Mouse (Mus musculus) kidney, adult 2 months (tissue): ENCODE measurements around the gene Adcy7. TPM values are rescaled to one million over a fixed set of nuclear protein-coding genes. Genes with fewer than 3 reads are reported as not detected.

Experiments
- DNase-seq: peaks from one replicate; pipeline ENCODE4 v3.0.0; 2021
- H3K27ac ChIP-seq: fragments of 200-500 bp; 2 replicates; pipeline ENCODE4 v1.5.1; 2012; ENCODE audit warnings: low read depth, low read length, control low read depth, inconsistent platforms; ENCODE audit not compliant: insufficient read depth
- H3K27me3 ChIP-seq: fragments of 200-500 bp; replicated peaks from 2 replicates; pipeline ENCODE4 v1.6.1; 2012; ENCODE audit warnings: mild to moderate bottlenecking, moderate library complexity, low read length, inconsistent platforms; ENCODE audit not compliant: control insufficient read depth, insufficient read depth
- H3K36me3 ChIP-seq: fragments of 200-500 bp; 2 replicates; pipeline ENCODE4 v1.6.1; 2012; ENCODE audit warnings: mild to moderate bottlenecking, moderate library complexity, low read length, inconsistent platforms; ENCODE audit not compliant: control insufficient read depth, insufficient read depth
- H3K4me1 ChIP-seq: fragments of 200-500 bp; 2 replicates; pipeline ENCODE4 v1.6.1; 2011; ENCODE audit warnings: low read length; ENCODE audit not compliant: control insufficient read depth, insufficient read depth
- H3K4me3 ChIP-seq: fragments of 200-500 bp; 2 replicates; pipeline ENCODE4 v1.5.1; 2011; ENCODE audit warnings: mild to moderate bottlenecking, low read depth, low read length, control low read depth; ENCODE audit not compliant: insufficient read depth
- CTCF ChIP-seq: fragments of 200-500 bp; conservative IDR thresholded peaks from 2 replicates; pipeline ENCODE4 v1.5.1; 2011; ENCODE audit warnings: low read depth, mild to moderate bottlenecking, control low read depth, low read length, moderate library complexity, mixed read lengths; ENCODE audit not compliant: insufficient read depth, insufficient read length
- POLR2A ChIP-seq: fragments of 200-500 bp; IDR thresholded peaks from one replicate; pipeline ENCODE4 v1.6.1; 2011; ENCODE audit warnings: low read depth, low read length, control low read depth
- WGBS: fragments of 180-500 bp; shearing (Covaris S2); methylation state at CpG from one replicate; pipeline ENCODE4 v1.1.7; 2018; 5-methylcytosine and 5-hydroxymethylcytosine counted together
- polyA plus RNA-seq: library from polyadenylated mRNA; depleted of rRNA; stranded (reverse); fragments of >200 nt; gene quantifications from 2 replicates; pipeline ENCODE4 v1.2.3, GENCODE M21; 2012

The Adcy7 gene
- polyA plus RNA-seq, 1 experiment = 4.8 TPM

GRCm38 (mm10) chr8:88262831-88263635 lies 9.2 kb upstream of the Adcy7 start:
- H3K4me3 ChIP-seq = no peak overlapping the region
- H3K36me3 ChIP-seq = no peaks in the 10 kb centered on the region
- no peaks in the 10 kb centered on the region for H3K27me3 ChIP-seq
- 39% methylated on average over 14 of the region's 14 CpGs for WGBS
- 0 out of 2 replicates have a peak overlapping the region, but pooled peaks have one; percentile 51 for H3K27ac ChIP-seq
- no peaks in the 10 kb centered on the region for H3K4me1 ChIP-seq
- no peak for TF ChIP-seq CTCF
- TF ChIP-seq POLR2A = no peak
- peak; percentile 47 for DNase-seq

- Histone ChIP-seq H3K36me3 (no peaks in the 10 kb centered on the region), H3K4me1 (no peaks in the 10 kb centered on the region), H3K27me3 (no peaks in the 10 kb centered on the region), H3K27ac (no peak overlapping the region), H3K4me3 (no peak overlapping the region)
- TF ChIP-seq CTCF (no peak), POLR2A (no peak)
- no peak for DNase-seq
- WGBS = 38% methylated on average over 2 of the region's 2 CpGs
Measured at GRCm38 (mm10) chr8:88265511-88265910, 6.7 kb upstream of the Adcy7 start.

- DNase-seq = peak; percentile 77
- H3K4me1 ChIP-seq = no peaks in the 10 kb centered on the region
- H3K27me3 ChIP-seq = no peaks in the 10 kb centered on the region
- 52% methylated on average over 10 of the region's 10 CpGs for WGBS
- no peak overlapping the region for H3K27ac ChIP-seq
- H3K36me3 ChIP-seq = no peaks in the 10 kb centered on the region
- H3K4me3 ChIP-seq = no peak overlapping the region
- peak; percentile 89 for TF ChIP-seq CTCF
- TF ChIP-seq POLR2A = no peak
Measured at GRCm38 (mm10) chr8:88266170-88266800, 5.9 kb upstream of the Adcy7 start.

- Histone ChIP-seq H3K4me3 (no peak overlapping the region), H3K4me1 (no peaks in the 10 kb centered on the region), H3K27ac (no peak overlapping the region), H3K27me3 (no peaks in the 10 kb centered on the region), H3K36me3 (no peaks in the 10 kb centered on the region)
- DNase-seq = no peak
- no peak for TF ChIP-seq POLR2A
- TF ChIP-seq CTCF = no peak
- 76% methylated on average over 14 of the region's 14 CpGs for WGBS
Measured at GRCm38 (mm10) chr8:88266801-88267403, 5.3 kb upstream of the Adcy7 start.

- TF ChIP-seq CTCF (0 out of 2 replicates have a peak, but pooled peaks have one; percentile 16), POLR2A (no peak)
- no peak overlapping the region for H3K4me3 ChIP-seq
- H3K36me3 ChIP-seq = no peaks in the 10 kb centered on the region
- H3K4me1 ChIP-seq = no peaks in the 10 kb centered on the region
- no peak overlapping the region for H3K27ac ChIP-seq
- no peak for DNase-seq
- no peaks in the 10 kb centered on the region for H3K27me3 ChIP-seq
- WGBS = 65% methylated on average over 7 of the region's 7 CpGs
Measured at GRCm38 (mm10) chr8:88269107-88269875, 2.9 kb upstream of the Adcy7 start.

GRCm38 (mm10) chr8:88270086-88270485 lies 2.1 kb upstream of the Adcy7 start:
- DNase-seq = no peak
- no peak for TF ChIP-seq POLR2A
- Histone ChIP-seq H3K4me3 (no peak overlapping the region), H3K27me3 (no peaks in the 10 kb centered on the region), H3K27ac (no peak overlapping the region), H3K36me3 (no peaks in the 10 kb centered on the region), H3K4me1 (no peaks in the 10 kb centered on the region)
- WGBS = 74% methylated on average over 3 of the region's 3 CpGs

GRCm38 (mm10) chr8:88273051-88273430 lies 838 bp downstream of the Adcy7 start:
- Histone ChIP-seq H3K36me3 (no peaks in the 10 kb centered on the region), H3K4me1 (no peaks in the 10 kb centered on the region), H3K27ac (no peak overlapping the region), H3K4me3 (no peak overlapping the region), H3K27me3 (no peaks in the 10 kb centered on the region)
- DNase-seq = no peak
- TF ChIP-seq CTCF (no peak), POLR2A (no peak)
- 82% methylated on average over 7 of the region's 7 CpGs for WGBS
